Mouse (Mus musculus) right cerebral cortex, adult 2 months (tissue): Measurements from ENCODE around the gene Flot2.

Experiments used
- DNase-seq, 2 experiments: peaks; one replicate each; pipeline ENCODE4 v3.0.0; 2021 to 2022; ENCODE audit warnings: low spot score in 2 of 2

The Flot2 gene

GRCm38 (mm10) chr11:78102958-78103747, 65.4 kb downstream of the Flot2 start:
- no peak for DNase-seq

GRCm38 (mm10) chr11:78104501-78104900, 66.8 kb downstream of the Flot2 start:
- DNase-seq: no peak
